Mouse (Mus musculus) kidney, embryonic 15.5 days (tissue): ENCODE results near the gene Trcg1. TPM values are rescaled to one million over a fixed set of nuclear protein-coding genes. Genes with fewer than 3 reads are reported as not detected.
A peak's percentile ranks its signal among the peaks of the same experiment; 100 is the strongest.
"Not testable (repeated sequence)": the region's sequence is repeated elsewhere in the genome, so short reads cannot be mapped to it uniquely, and the experiment has no call there.

ENCODE experiments used
- ATAC-seq: fragments of 200-750 bp; cut with Nextera tagmentation; replicated peaks from 2 replicates; pipeline ENCODE4 v1.8.0; 2017; ENCODE audit warnings: moderate TSS enrichment; ENCODE audit not compliant: low FRiP score
- H3K27ac ChIP-seq: fragments of 300-500 bp; sonication (generic); 2 replicates; pipeline ENCODE4 v1.5.1; 2015; ENCODE audit warnings: mild to moderate bottlenecking, inconsistent platforms
- H3K27me3 ChIP-seq: fragments of 300-500 bp; sonication (generic); 2 replicates; pipeline ENCODE4 v1.6.1; 2015; ENCODE audit warnings: inconsistent platforms
- H3K36me3 ChIP-seq: fragments of 300-500 bp; sonication (generic); 2 replicates; pipeline ENCODE4 v1.6.1; 2015; ENCODE audit warnings: inconsistent platforms
- H3K4me1 ChIP-seq: fragments of 300-500 bp; sonication (generic); 2 replicates; pipeline ENCODE4 v1.6.1; 2015; ENCODE audit warnings: inconsistent platforms
- H3K4me2 ChIP-seq: fragments of 300-500 bp; sonication (generic); 2 replicates; pipeline ENCODE4 v1.6.1; 2015; ENCODE audit warnings: moderate library complexity, mild to moderate bottlenecking, inconsistent platforms
- H3K4me3 ChIP-seq: fragments of 300-500 bp; sonication (generic); replicated peaks from 2 replicates; pipeline ENCODE4 v1.5.1; 2015; ENCODE audit warnings: mild to moderate bottlenecking, inconsistent platforms
- H3K9ac ChIP-seq: fragments of 300-500 bp; sonication (generic); 2 replicates; pipeline ENCODE4 v1.6.1; 2015; ENCODE audit warnings: mild to moderate bottlenecking, inconsistent platforms
- H3K9me3 ChIP-seq: fragments of 300-500 bp; sonication (generic); replicated peaks from 2 replicates; pipeline ENCODE4 v1.6.1; 2016; ENCODE audit warnings: inconsistent platforms
- WGBS: fragments of 180-500 bp; shearing (Covaris S2); methylation state at CpG from one replicate; pipeline ENCODE4 v1.1.7; 2015; ENCODE audit warnings: mixed read lengths; 5-methylcytosine and 5-hydroxymethylcytosine counted together
- polyA plus RNA-seq: library from polyadenylated mRNA; unstranded; fragments of >200 nt; fragmentation: Nextera tagmentation; extraction: Ambion mirVana; gene quantifications from 2 replicates; pipeline ENCODE4 v1.2.1, GENCODE M21; 2015

Trcg1 gene
- polyA plus RNA-seq, 1 experiment from 2014 or later: not detected

DNA sequence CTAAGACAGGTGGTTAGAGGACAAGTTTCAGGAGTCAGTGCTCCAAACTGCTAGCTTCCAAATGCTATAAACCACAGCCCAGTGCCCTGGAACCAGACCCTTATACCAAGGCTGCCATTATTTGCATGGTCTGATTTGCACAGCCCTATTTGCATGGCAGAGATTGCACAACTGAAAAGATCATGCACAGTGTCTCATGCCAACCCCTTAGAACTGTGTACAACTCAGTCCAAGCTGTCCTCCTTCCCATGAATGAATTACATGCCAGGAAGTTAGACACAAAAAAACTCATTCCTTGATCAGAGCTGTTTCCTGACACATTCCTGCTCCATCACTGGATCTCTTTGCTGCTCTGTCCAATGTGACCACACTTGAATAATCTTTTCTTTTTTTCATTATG is 13.0 kb upstream of the Trcg1 start:
- Histone ChIP-seq H3K27ac (no peak overlapping the region), H3K9ac (no peak overlapping the region), H3K27me3 (no peaks in the 10 kb centered on the region), H3K4me3 (no peak overlapping the region), H3K9me3 (no peaks in the 10 kb centered on the region), H3K4me1 (no peaks in the 10 kb centered on the region), H3K36me3 (no peaks in the 10 kb centered on the region), H3K4me2 (no peak overlapping the region)
- ATAC-seq: no peak

- ATAC-seq: no peak
- Histone ChIP-seq H3K4me2 (no peak overlapping the region), H3K4me1 (peaks cover 14% of the 10 kb centered on the region), H3K9ac (no peak overlapping the region), H3K4me3 (no peak overlapping the region), H3K27me3 (no peaks in the 10 kb centered on the region), H3K9me3 (no peaks in the 10 kb centered on the region), H3K36me3 (no peaks in the 10 kb centered on the region), H3K27ac (no peak overlapping the region)
- WGBS: 78% methylated on average over 13 of the region's 13 CpGs
Observed at GRCm38 (mm10) chr9:57225780-57226627, 10.4 kb upstream of the Trcg1 start.

GRCm38 (mm10) chr9:57226628-57227122 is 9.7 kb upstream of the Trcg1 start:
- not testable (repeated sequence) for ATAC-seq, H3K27me3 ChIP-seq, H3K27ac ChIP-seq, H3K4me2 ChIP-seq, H3K36me3 ChIP-seq, H3K9me3 ChIP-seq, H3K4me3 ChIP-seq, H3K9ac ChIP-seq
- WGBS: 89% methylated on average over 6 of the region's 6 CpGs
- H3K4me1 ChIP-seq: peaks cover 16% of the 10 kb centered on the region

DNA sequence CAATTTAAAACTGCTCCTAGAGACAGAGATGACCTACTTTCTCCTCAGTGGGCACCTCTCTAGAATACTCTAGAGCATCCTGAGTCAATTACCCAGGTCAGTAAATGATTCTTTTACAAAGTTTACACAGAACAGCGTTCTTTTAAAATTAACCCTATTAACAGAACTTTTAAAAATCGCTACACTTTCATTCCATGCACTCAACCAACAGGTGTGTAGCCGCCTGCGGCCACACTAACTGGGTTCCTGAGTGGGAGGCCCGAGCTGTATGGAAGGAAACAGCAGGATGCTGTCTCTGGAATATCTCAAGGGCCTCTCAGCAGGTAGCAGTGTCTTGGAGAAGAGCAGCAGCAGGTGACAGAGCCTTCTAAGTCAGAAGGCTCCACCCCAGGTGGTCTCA is 9.2 kb upstream of the Trcg1 start:
- no peak overlapping the region for H3K4me2 ChIP-seq
- H3K9me3 ChIP-seq: no peaks in the 10 kb centered on the region
- H3K27ac ChIP-seq: no peak overlapping the region
- H3K4me3 ChIP-seq: no peak overlapping the region
- no peaks in the 10 kb centered on the region for H3K27me3 ChIP-seq
- no peak for ATAC-seq
- H3K36me3 ChIP-seq: no peaks in the 10 kb centered on the region
- no peak overlapping the region for H3K9ac ChIP-seq
- H3K4me1 ChIP-seq: peaks cover 16% of the 10 kb centered on the region
- WGBS: 75% methylated on average over 5 of the region's 5 CpGs

DNA sequence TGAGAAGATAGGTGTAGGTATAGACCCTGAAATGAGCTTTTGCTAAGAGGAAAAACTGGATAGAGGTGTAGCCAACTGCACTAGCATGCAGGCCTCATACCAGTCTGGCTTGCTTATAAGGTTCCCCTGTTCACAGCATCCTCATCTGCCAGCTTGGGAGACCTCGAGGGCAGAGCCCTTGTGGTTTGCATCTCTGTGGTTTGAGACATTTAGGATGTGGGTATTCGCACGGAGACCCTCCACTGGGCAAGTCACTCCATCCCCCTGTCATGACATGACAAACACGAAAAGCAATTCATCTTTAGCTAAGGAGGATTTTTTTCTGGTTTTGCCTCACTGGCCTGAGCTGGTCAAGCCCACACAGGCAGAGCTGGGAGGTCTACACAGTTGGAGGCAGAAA is 8.2 kb upstream of the Trcg1 start:
- H3K36me3 ChIP-seq: no peaks in the 10 kb centered on the region
- no peaks in the 10 kb centered on the region for H3K27me3 ChIP-seq
- ATAC-seq: no peak
- no peak overlapping the region for H3K4me2 ChIP-seq
- H3K9me3 ChIP-seq: no peaks in the 10 kb centered on the region
- H3K27ac ChIP-seq: no peak overlapping the region
- 68% methylated on average over 4 of the region's 4 CpGs for WGBS
- no peak overlapping the region for H3K4me3 ChIP-seq
- no peak overlapping the region for H3K9ac ChIP-seq
- H3K4me1 ChIP-seq: peaks cover 16% of the 10 kb centered on the region

GRCm38 (mm10) chr9:57229726-57230125 is 6.6 kb upstream of the Trcg1 start:
- no peak overlapping the region for H3K4me2 ChIP-seq
- no peaks in the 10 kb centered on the region for H3K27me3 ChIP-seq
- no peak for ATAC-seq
- no peak overlapping the region for H3K4me3 ChIP-seq
- peaks cover 16% of the 10 kb centered on the region for H3K4me1 ChIP-seq
- no peaks in the 10 kb centered on the region for H3K36me3 ChIP-seq
- no peaks in the 10 kb centered on the region for H3K9me3 ChIP-seq
- WGBS: 37% methylated on average over 4 of the region's 4 CpGs
- H3K27ac ChIP-seq: peak overlapping the region; percentile 57
- H3K9ac ChIP-seq: no peak overlapping the region

- Histone ChIP-seq H3K36me3 (no peaks in the 10 kb centered on the region), H3K9ac (no peak overlapping the region), H3K4me1 (peaks cover 16% of the 10 kb centered on the region), H3K9me3 (no peaks in the 10 kb centered on the region), H3K27ac (peak overlapping the region; percentile 57), H3K27me3 (no peaks in the 10 kb centered on the region), H3K4me3 (no peak overlapping the region), H3K4me2 (no peak overlapping the region)
- WGBS: 37% methylated on average over 9 of the region's 9 CpGs
- no peak for ATAC-seq
Observed at GRCm38 (mm10) chr9:57230146-57230783, 6.1 kb upstream of the Trcg1 start.

DNA sequence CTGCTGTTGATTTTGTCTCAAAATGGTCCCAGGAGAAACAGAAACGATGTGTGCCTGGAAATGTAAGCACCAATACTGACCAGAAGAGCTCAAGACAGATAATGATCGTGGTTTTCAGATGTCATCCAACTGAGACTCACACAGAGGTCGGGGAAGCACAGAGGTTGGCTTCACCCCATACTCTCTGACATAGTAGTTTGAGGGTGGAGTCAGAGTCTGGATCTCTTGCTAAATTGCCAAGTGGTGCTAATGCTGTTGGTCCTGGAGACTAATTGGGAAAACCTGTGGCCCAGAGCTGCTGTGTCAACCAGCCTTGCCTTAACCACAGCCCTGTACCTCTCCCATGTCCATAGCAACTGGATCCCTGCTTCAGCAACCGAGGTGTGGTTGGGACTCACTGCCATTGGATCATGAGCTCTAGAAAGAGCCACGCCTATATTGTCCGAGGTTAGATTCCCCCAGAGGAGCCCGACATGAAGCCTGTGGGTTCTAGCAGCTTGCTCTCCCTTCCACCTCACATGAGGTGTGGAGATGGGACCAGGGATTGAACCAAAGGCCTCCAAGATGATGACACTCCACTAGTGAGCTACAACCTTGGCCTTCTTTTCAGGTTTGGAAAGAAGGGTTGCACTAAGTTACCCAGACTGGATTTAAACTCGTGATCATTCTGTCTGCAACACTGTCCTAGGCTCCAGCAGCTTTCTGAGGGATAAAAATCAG is 4.7 kb upstream of the Trcg1 start:
- 79% methylated on average over 8 of the region's 8 CpGs for WGBS
- no peak for ATAC-seq

GRCm38 (mm10) chr9:57232341-57232940 is 3.9 kb upstream of the Trcg1 start:
- no peak overlapping the region for H3K4me3 ChIP-seq
- no peak overlapping the region for H3K27ac ChIP-seq
- 92% methylated on average over 5 of the region's 5 CpGs for WGBS
- no peaks in the 10 kb centered on the region for H3K36me3 ChIP-seq
- H3K27me3 ChIP-seq: no peaks in the 10 kb centered on the region
- no peak overlapping the region for H3K4me2 ChIP-seq
- H3K4me1 ChIP-seq: peaks cover 16% of the 10 kb centered on the region
- ATAC-seq: no peak
- no peaks in the 10 kb centered on the region for H3K9me3 ChIP-seq
- no peak overlapping the region for H3K9ac ChIP-seq

More for the DNA sequence above, 4.7 kb upstream of the Trcg1 start:
- H3K9ac ChIP-seq: no peak overlapping the region
- H3K4me1 ChIP-seq: peaks cover 16% of the 10 kb centered on the region
- no peak overlapping the region for H3K27ac ChIP-seq
- H3K4me2 ChIP-seq: no peak overlapping the region
- H3K36me3 ChIP-seq: no peaks in the 10 kb centered on the region
- H3K27me3 ChIP-seq: no peaks in the 10 kb centered on the region
- H3K9me3 ChIP-seq: no peaks in the 10 kb centered on the region
- no peak overlapping the region for H3K4me3 ChIP-seq

- Histone ChIP-seq H3K4me2 (no peak overlapping the region), H3K36me3 (no peaks in the 10 kb centered on the region), H3K27ac (no peak overlapping the region), H3K4me1 (peaks cover 16% of the 10 kb centered on the region), H3K4me3 (no peak overlapping the region), H3K27me3 (no peaks in the 10 kb centered on the region), H3K9me3 (no peaks in the 10 kb centered on the region), H3K9ac (no peak overlapping the region)
- 83% methylated on average over 6 of the region's 6 CpGs for WGBS
- no peak for ATAC-seq
Observed at GRCm38 (mm10) chr9:57233142-57233541, 3.2 kb upstream of the Trcg1 start.

DNA sequence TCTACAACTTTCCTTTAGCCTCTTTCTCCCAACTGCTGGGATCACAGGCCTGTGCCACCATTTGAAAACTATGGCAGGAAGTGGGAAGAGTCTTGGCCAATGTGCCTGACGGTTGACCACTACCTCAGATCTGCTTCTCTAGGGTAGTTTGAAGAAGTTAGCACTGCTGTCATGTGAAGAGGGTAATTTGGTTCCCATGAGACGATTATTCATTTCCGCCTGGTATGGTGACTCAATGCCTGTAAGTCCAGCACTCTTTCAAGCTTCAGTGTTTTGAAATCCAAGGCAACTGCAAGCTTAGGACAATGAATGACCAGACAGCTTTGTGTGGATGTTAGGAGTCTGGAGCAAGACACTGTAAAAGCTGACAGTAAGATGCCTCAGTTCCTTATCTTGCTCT is 2.6 kb upstream of the Trcg1 start:
- WGBS: 85% methylated on average over 3 of the region's 3 CpGs
- no peak overlapping the region for H3K9ac ChIP-seq
- ATAC-seq: no peak
- peaks cover 16% of the 10 kb centered on the region for H3K4me1 ChIP-seq
- no peaks in the 10 kb centered on the region for H3K36me3 ChIP-seq
- no peak overlapping the region for H3K4me3 ChIP-seq
- no peak overlapping the region for H3K27ac ChIP-seq
- no peaks in the 10 kb centered on the region for H3K9me3 ChIP-seq
- H3K4me2 ChIP-seq: no peak overlapping the region
- H3K27me3 ChIP-seq: no peaks in the 10 kb centered on the region

DNA sequence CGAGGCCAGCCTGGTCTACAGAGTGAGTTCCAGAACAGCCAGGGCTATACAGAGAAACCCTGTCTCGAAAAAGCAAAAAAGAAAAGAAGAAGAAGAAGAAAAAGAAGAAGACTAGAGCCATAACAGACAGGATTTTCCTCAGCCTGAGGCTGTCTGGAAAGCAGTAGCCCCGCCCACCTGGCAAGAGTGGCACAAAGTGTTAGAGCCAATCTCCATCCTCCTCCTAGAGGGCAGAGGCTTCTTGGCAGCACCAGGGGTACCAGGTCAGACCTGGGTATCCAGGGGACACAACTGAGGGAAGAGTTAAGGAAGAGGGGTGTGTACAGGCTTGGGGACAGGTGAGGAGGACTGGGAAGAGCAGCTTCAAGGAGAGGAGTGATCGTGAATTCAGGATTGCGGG is 1.3 kb downstream of the Trcg1 start:
- H3K4me3 ChIP-seq: no peak overlapping the region
- H3K4me1 ChIP-seq: no peaks in the 10 kb centered on the region
- ATAC-seq: no peak
- no peaks in the 10 kb centered on the region for H3K9me3 ChIP-seq
- WGBS: 82% methylated on average over 5 of the region's 5 CpGs
- H3K36me3 ChIP-seq: no peaks in the 10 kb centered on the region
- H3K9ac ChIP-seq: no peak overlapping the region
- no peaks in the 10 kb centered on the region for H3K27me3 ChIP-seq
- no peak overlapping the region for H3K4me2 ChIP-seq
- H3K27ac ChIP-seq: no peak overlapping the region
